Mouse (Mus musculus): ENCODE measurements around the gene Vhl.

DNA sequence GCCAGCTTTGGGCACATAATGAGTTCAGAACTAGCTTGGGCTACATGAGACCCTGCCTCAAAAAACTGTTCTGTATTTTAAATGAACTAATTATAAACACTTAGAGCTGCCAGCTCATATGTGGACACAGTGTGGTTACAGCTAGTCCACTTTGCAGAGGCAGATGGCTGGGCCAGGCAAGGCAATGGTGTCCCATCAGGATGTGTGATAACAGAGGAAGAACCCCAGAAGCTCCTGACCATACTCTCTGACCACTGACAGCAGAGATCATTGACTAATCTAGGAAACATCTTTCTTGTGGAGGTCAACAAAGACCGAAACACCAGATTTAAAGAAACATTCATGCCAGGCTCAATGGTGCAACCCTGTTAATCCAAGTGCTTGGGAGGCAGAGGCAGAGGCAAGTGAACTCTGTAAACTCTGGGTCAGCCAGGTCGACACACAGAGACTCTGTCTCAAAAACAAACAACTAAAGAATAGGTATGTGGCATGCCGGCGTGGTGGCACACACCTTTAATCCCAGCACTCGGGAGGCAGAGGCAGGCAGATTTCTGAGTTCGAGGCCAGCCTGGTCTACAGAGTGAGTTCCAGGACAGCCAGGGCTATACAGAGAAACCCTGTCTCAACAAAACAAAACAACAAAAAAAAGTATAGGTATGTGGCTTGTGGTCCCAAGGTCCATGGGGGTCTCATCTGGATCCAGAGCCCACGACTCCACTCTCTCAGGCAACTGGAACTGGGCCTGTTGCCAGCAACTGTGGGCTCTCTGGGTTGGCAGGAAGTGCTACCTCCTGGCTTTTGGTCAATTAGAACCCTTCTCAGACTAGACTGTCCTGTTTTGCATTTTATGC lies 25.8 kb downstream of the Vhl start:
- TF ChIP-seq CTCF (IDR thresholded peaks at IDR 0.05; ENCODE audit: low read depth), result no peak
- TF ChIP-seq EP300 (IDR thresholded peaks at IDR 0.05; ENCODE audit: low read depth), result no peak; the same call in 1 of the 2 replicates
